Mouse (Mus musculus): Measurements from ENCODE around the gene Cryzl1. TPM values are rescaled to one million over a fixed set of nuclear protein-coding genes. Genes with fewer than 3 reads are reported as not detected.

The Cryzl1 gene
- total and polyA plus RNA-seq, 3 experiments, result 5.1 to 171 (median 148) TPM

GRCm38 (mm10) chr16:91657285-91657684 lies 71.5 kb downstream of the Cryzl1 start:
- Histone ChIP-seq H3K4me1 (ENCODE audit: insufficient read depth, low read depth, low read length) (peaks cover 44% of the 10 kb centered on the region), H3K4me3 (ENCODE audit: low read depth, low read length) (no peak overlapping the region), H3K9me3 (replicated peaks) (peaks cover 32% of the 10 kb centered on the region), H3K27me3 (ENCODE audit: insufficient read depth, low read length) (no peaks in the 10 kb centered on the region; the same call in 1 of the 2 replicates), H3K36me3 (replicated peaks) (peaks cover 93% of the 10 kb centered on the region)
- DNase-seq (ENCODE audit: low spot score) (no peak), ATAC-seq (ENCODE audit: extremely low read depth, insufficient number of reproducible peaks, low FRiP score, poor library complexity, severe bottlenecking) (no peak)
- TF ChIP-seq GATA1 (IDR thresholded peaks at IDR 0.05; ENCODE audit: borderline replicate concordance, low read length) (no peak), TAL1 (conservative IDR thresholded peaks at IDR 0.05; ENCODE audit: low read depth, low read length) (no peak), GATA2 (IDR thresholded peaks at IDR 0.05; ENCODE audit: borderline replicate concordance, low read depth, low read length) (no peak), POLR2AphosphoS5 (IDR thresholded peaks at IDR 0.05; ENCODE audit: insufficient replicate concordance, low read depth, low read length) (no peak), CTCF (IDR thresholded peaks at IDR 0.05; ENCODE audit: low read depth, low read length) (no peak)

GRCm38 (mm10) chr16:91655285-91655684 lies 73.5 kb downstream of the Cryzl1 start:
- no peak for ATAC-seq (ENCODE audit: extremely low read depth, insufficient number of reproducible peaks, low FRiP score, poor library complexity, severe bottlenecking)
- peaks cover 51% of the 10 kb centered on the region for H3K4me1 ChIP-seq (ENCODE audit: insufficient read depth, low read depth, low read length)
- no peak overlapping the region; the same call in 1 of the 2 replicates for H3K4me3 ChIP-seq (ENCODE audit: low read depth, low read length)
- no peaks in the 10 kb centered on the region; the same call in 1 of the 2 replicates for H3K27me3 ChIP-seq (ENCODE audit: insufficient read depth, low read length)
- peaks cover 32% of the 10 kb centered on the region for H3K9me3 ChIP-seq (replicated peaks)
- no peak for DNase-seq (ENCODE audit: low spot score)
- H3K36me3 ChIP-seq (replicated peaks), result peaks cover 89% of the 10 kb centered on the region
- no peak for TF ChIP-seq GATA2 (IDR thresholded peaks at IDR 0.05; ENCODE audit: borderline replicate concordance, low read depth, low read length)
- no peak for TF ChIP-seq TAL1 (conservative IDR thresholded peaks at IDR 0.05; ENCODE audit: low read depth, low read length)
- TF ChIP-seq GATA1 (IDR thresholded peaks at IDR 0.05; ENCODE audit: borderline replicate concordance, low read length), result no peak
- no peak for TF ChIP-seq POLR2AphosphoS5 (IDR thresholded peaks at IDR 0.05; ENCODE audit: insufficient replicate concordance, low read depth, low read length)
- TF ChIP-seq CTCF (IDR thresholded peaks at IDR 0.05; ENCODE audit: low read depth, low read length), result no peak

GRCm38 (mm10) chr16:91652191-91652590 lies 76.6 kb downstream of the Cryzl1 start:
- Histone ChIP-seq H3K4me1 (ENCODE audit: insufficient read depth, low read depth, low read length) (peaks cover 38% of the 10 kb centered on the region), H3K9me3 (replicated peaks) (peaks cover 9% of the 10 kb centered on the region), H3K27me3 (ENCODE audit: insufficient read depth, low read length) (no peaks in the 10 kb centered on the region; the same call in 1 of the 2 replicates), H3K36me3 (replicated peaks) (peaks cover 58% of the 10 kb centered on the region), H3K4me3 (ENCODE audit: low read depth, low read length) (peak overlapping the region; percentile 44; the same call in 1 of the 2 replicates)
- DNase-seq (ENCODE audit: low spot score), result no peak
- TF ChIP-seq GATA1 (IDR thresholded peaks at IDR 0.05; ENCODE audit: borderline replicate concordance, low read length), result no peak
- no peak for ATAC-seq (ENCODE audit: extremely low read depth, insufficient number of reproducible peaks, low FRiP score, poor library complexity, severe bottlenecking)

- no peak for ATAC-seq (ENCODE audit: extremely low read depth, insufficient number of reproducible peaks, low FRiP score, poor library complexity, severe bottlenecking)
- H3K4me3 ChIP-seq (ENCODE audit: low read depth, low read length), result peak overlapping the region; percentile 44; the same call in 1 of the 2 replicates
Measured at GRCm38 (mm10) chr16:91649781-91650180, 79.0 kb downstream of the Cryzl1 start.

GRCm38 (mm10) chr16:91649246-91649645 lies 79.5 kb downstream of the Cryzl1 start:
- TF ChIP-seq POLR2AphosphoS5 (IDR thresholded peaks at IDR 0.05; ENCODE audit: insufficient replicate concordance, low read depth, low read length), result no peak
- no peak for TF ChIP-seq GATA2 (IDR thresholded peaks at IDR 0.05; ENCODE audit: borderline replicate concordance, low read depth, low read length)
- no peak for TF ChIP-seq TAL1 (conservative IDR thresholded peaks at IDR 0.05; ENCODE audit: low read depth, low read length)
- TF ChIP-seq CTCF (IDR thresholded peaks at IDR 0.05; ENCODE audit: low read depth, low read length), result no peak
- no peak for TF ChIP-seq GATA1 (IDR thresholded peaks at IDR 0.05; ENCODE audit: borderline replicate concordance, low read length)
- Histone ChIP-seq H3K36me3 (replicated peaks) (peaks cover 35% of the 10 kb centered on the region), H3K9me3 (replicated peaks) (no peaks in the 10 kb centered on the region), H3K4me1 (ENCODE audit: insufficient read depth, low read depth, low read length) (peaks cover 38% of the 10 kb centered on the region), H3K27me3 (ENCODE audit: insufficient read depth, low read length) (no peaks in the 10 kb centered on the region), H3K4me3 (ENCODE audit: low read depth, low read length) (peak overlapping the region; percentile 83)
- ATAC-seq (ENCODE audit: extremely low read depth, insufficient number of reproducible peaks, low FRiP score, poor library complexity, severe bottlenecking) (no peak), DNase-seq (ENCODE audit: low spot score) (no peak)

More at GRCm38 (mm10) chr16:91649781-91650180, 79.0 kb downstream of the Cryzl1 start:
- Histone ChIP-seq H3K4me1 (ENCODE audit: insufficient read depth, low read depth, low read length) (peaks cover 33% of the 10 kb centered on the region), H3K36me3 (replicated peaks) (peaks cover 36% of the 10 kb centered on the region), H3K9me3 (replicated peaks) (no peaks in the 10 kb centered on the region), H3K27me3 (ENCODE audit: insufficient read depth, low read length) (no peaks in the 10 kb centered on the region)
- no peak for TF ChIP-seq TAL1 (conservative IDR thresholded peaks at IDR 0.05; ENCODE audit: low read depth, low read length)
- no peak for TF ChIP-seq GATA1 (IDR thresholded peaks at IDR 0.05; ENCODE audit: borderline replicate concordance, low read length)
- no peak for TF ChIP-seq GATA2 (IDR thresholded peaks at IDR 0.05; ENCODE audit: borderline replicate concordance, low read depth, low read length)
- TF ChIP-seq POLR2AphosphoS5 (IDR thresholded peaks at IDR 0.05; ENCODE audit: insufficient replicate concordance, low read depth, low read length), result no peak
- TF ChIP-seq CTCF (IDR thresholded peaks at IDR 0.05; ENCODE audit: low read depth, low read length), result no peak
- no peak for DNase-seq (ENCODE audit: low spot score)

- Histone ChIP-seq H3K9me3 (replicated peaks) (no peaks in the 10 kb centered on the region), H3K4me3 (ENCODE audit: low read depth, low read length) (peak overlapping the region; percentile 83), H3K4me1 (ENCODE audit: insufficient read depth, low read depth, low read length) (peaks cover 37% of the 10 kb centered on the region), H3K36me3 (replicated peaks) (peaks cover 33% of the 10 kb centered on the region), H3K27me3 (ENCODE audit: insufficient read depth, low read length) (no peaks in the 10 kb centered on the region)
- DNase-seq (ENCODE audit: low spot score) (peak; percentile 58), ATAC-seq (ENCODE audit: extremely low read depth, insufficient number of reproducible peaks, low FRiP score, poor library complexity, severe bottlenecking) (no peak)
- no peak for TF ChIP-seq TAL1 (conservative IDR thresholded peaks at IDR 0.05; ENCODE audit: low read depth, low read length)
- no peak for TF ChIP-seq GATA1 (IDR thresholded peaks at IDR 0.05; ENCODE audit: borderline replicate concordance, low read length)
- TF ChIP-seq POLR2AphosphoS5 (IDR thresholded peaks at IDR 0.05; ENCODE audit: insufficient replicate concordance, low read depth, low read length), result no peak
Measured at GRCm38 (mm10) chr16:91648220-91648550, 80.6 kb downstream of the Cryzl1 start.
